Mouse (Mus musculus) monocyte, adult 5-6 weeks (primary cell): ENCODE measurements around the gene Rack1. TPM values are rescaled to one million over a fixed set of nuclear protein-coding genes. Genes with fewer than 3 reads are reported as not detected.

Experiments
- ATAC-seq: fragments of 153-309, 156-312 bp; replicated peaks from 2 replicates; pipeline ENCODE4 v1.8.0; 2017; ENCODE audit warnings: mild to moderate bottlenecking; ENCODE audit not compliant: low TSS enrichment, insufficient number of reproducible peaks, severe bottlenecking, poor library complexity, low FRiP score
- total RNA-seq: library from RNA; stranded (forward); fragments of 200-1000, 200-491, 200-594 nt; gene quantifications from 3 replicates; pipeline ENCODE4 v1.2.3, GENCODE M21; 2017

Gene Rack1
- total RNA-seq, 1 experiment from 2014 or later: 1,367 TPM

- no peak for ATAC-seq
Measured at GRCm38 (mm10) chr11:48852624-48853473, 52.7 kb downstream of the Rack1 start.

GRCm38 (mm10) chr11:48853474-48854180 lies 53.5 kb downstream of the Rack1 start:
- ATAC-seq: peak; percentile 63

Other genes starting within 250 kb of the Rack1 start
- gene Trim41, start 17.0 kb downstream of the Rack1 start, total RNA-seq: 52.9 to 85.7 TPM (median 59.4 TPM) in 3 replicates
- gene Trim7, start 25.8 kb downstream of the Rack1 start, total RNA-seq: 9.4 to 15.9 TPM (median 15.5 TPM) in 3 replicates
- gene Gm12184, start 26.3 kb downstream of the Rack1 start, total RNA-seq: 7.5 to 29.4 TPM (median 12.2 TPM) in 3 replicates
- gene Irgm1, start 71.4 kb downstream of the Rack1 start, total RNA-seq: 36.6 to 51.0 TPM (median 48.9 TPM) in 3 replicates
- 6.7 to 9.7 TPM (median 8.8 TPM) in 3 replicates for gene Gm5431, start 101.9 kb downstream of the Rack1 start, total RNA-seq
- gene Psme2b, start 145.9 kb downstream of the Rack1 start, total RNA-seq: 32.3 to 73.6 TPM (median 37.8 TPM) in 3 replicates
- 0.29 to 2.8 TPM (median 0.85 TPM) in 3 replicates for gene Olfr56, start 178.6 kb downstream of the Rack1 start, total RNA-seq
- gene 9930111J21Rik1, start 179.1 kb downstream of the Rack1 start, total RNA-seq: 33.5 to 71.5 TPM (median 41.1 TPM) in 3 replicates
- gene Gm12185, start 191.9 kb downstream of the Rack1 start, total RNA-seq: 0.10 to 1.4 TPM in 2 of 3 replicates, not detected in the other
- 1.3 to 3.0 TPM (median 1.7 TPM) in 3 replicates for gene Tgtp1, start 193.8 kb downstream of the Rack1 start, total RNA-seq